Mouse (Mus musculus): ENCODE measurements around the gene Fam83g.

DNA sequence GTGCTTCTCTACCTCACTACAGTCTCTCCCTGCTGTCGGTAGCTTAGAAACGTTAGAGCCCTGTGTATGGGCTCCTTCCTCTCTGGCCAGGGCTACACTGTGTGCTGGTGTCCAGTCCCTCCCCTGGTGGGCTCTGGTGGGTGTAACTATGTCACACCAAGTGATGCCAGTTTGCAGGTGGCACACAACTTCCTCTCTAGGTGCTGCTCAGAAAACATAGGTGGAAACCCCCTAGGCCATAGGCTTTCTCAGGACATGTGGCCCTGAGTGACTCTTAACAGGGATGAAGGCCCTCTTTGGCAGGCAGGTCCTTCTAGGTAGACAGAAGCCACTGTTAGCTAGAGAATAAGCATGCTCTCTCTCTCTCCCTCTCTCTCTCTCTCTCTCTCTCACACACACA, 26.5 kb upstream of the Fam83g start:
- TF ChIP-seq CTCF (IDR thresholded peaks at IDR 0.05; ENCODE audit: insufficient read depth, low read depth, low read length) (no peak), POLR2A (IDR thresholded peaks at IDR 0.05; ENCODE audit: insufficient read depth, low read depth, low read length) (no peak)
